Mouse (Mus musculus) midbrain, embryonic 16.5 days (tissue): ENCODE results near the gene Vgll4. TPM values are rescaled to one million over a fixed set of nuclear protein-coding genes. Genes with fewer than 3 reads are reported as not detected.

Experiments used
- ATAC-seq: fragments of 200-750 bp; cut with Nextera tagmentation; 2 replicates; pipeline ENCODE4 v1.8.0; 2017; ENCODE audit warnings: moderate TSS enrichment
- H3K27ac ChIP-seq: fragments of 300-500 bp; sonication (generic); 2 replicates; pipeline ENCODE4 v1.5.1; 2014; ENCODE audit warnings: mild to moderate bottlenecking, low read length, mixed read lengths
- H3K27me3 ChIP-seq: fragments of 300-500 bp; sonication (generic); 2 replicates; pipeline ENCODE4 v1.6.1; 2014; ENCODE audit warnings: low read depth, low read length, mixed read lengths; ENCODE audit not compliant: control insufficient read depth, insufficient read depth
- H3K36me3 ChIP-seq: fragments of 300-500 bp; sonication (generic); 2 replicates; pipeline ENCODE4 v1.6.1; 2014; ENCODE audit warnings: mild to moderate bottlenecking, low read length, moderate library complexity, mixed read lengths; ENCODE audit not compliant: control insufficient read depth, insufficient read depth
- H3K4me1 ChIP-seq: fragments of 300-500 bp; sonication (generic); 2 replicates; pipeline ENCODE4 v1.6.1; 2014; ENCODE audit warnings: mild to moderate bottlenecking, low read length, mixed read lengths; ENCODE audit not compliant: control insufficient read depth, insufficient read depth
- H3K4me2 ChIP-seq: fragments of 300-500 bp; sonication (generic); 2 replicates; pipeline ENCODE4 v1.6.1; 2014; ENCODE audit warnings: mild to moderate bottlenecking, low read length, mixed read lengths
- H3K4me3 ChIP-seq: fragments of 300-500 bp; sonication (generic); 2 replicates; pipeline ENCODE4 v1.5.1; 2014; ENCODE audit warnings: low read depth, mild to moderate bottlenecking, low read length, moderate library complexity, mixed read lengths
- H3K9ac ChIP-seq: fragments of 300-500 bp; sonication (generic); 2 replicates; pipeline ENCODE4 v1.6.1; 2014; ENCODE audit warnings: low read depth, low read length, mixed read lengths
- H3K9me3 ChIP-seq: fragments of 300-500 bp; sonication (generic); replicated peaks from 2 replicates; pipeline ENCODE4 v1.6.1; 2014; ENCODE audit warnings: mild to moderate bottlenecking, low read length, mixed read lengths; ENCODE audit not compliant: control insufficient read depth, poor library complexity, severe bottlenecking
- WGBS: fragments of 180-500 bp; shearing (Covaris S2); extraction: QIAGEN DNeasy Blood & Tissue Kit; methylation state at CpG from one replicate; pipeline ENCODE4 v1.1.7; 2014; 5-methylcytosine and 5-hydroxymethylcytosine counted together
- polyA plus RNA-seq: library from polyadenylated mRNA; unstranded; fragments of >200 nt; fragmentation: Nextera tagmentation; extraction: Ambion mirVana; gene quantifications from 2 replicates; pipeline ENCODE4 v1.2.1, GENCODE M21; 2015

Vgll4 gene
- polyA plus RNA-seq, 1 experiment from 2014 or later = 51.0 TPM

DNA sequence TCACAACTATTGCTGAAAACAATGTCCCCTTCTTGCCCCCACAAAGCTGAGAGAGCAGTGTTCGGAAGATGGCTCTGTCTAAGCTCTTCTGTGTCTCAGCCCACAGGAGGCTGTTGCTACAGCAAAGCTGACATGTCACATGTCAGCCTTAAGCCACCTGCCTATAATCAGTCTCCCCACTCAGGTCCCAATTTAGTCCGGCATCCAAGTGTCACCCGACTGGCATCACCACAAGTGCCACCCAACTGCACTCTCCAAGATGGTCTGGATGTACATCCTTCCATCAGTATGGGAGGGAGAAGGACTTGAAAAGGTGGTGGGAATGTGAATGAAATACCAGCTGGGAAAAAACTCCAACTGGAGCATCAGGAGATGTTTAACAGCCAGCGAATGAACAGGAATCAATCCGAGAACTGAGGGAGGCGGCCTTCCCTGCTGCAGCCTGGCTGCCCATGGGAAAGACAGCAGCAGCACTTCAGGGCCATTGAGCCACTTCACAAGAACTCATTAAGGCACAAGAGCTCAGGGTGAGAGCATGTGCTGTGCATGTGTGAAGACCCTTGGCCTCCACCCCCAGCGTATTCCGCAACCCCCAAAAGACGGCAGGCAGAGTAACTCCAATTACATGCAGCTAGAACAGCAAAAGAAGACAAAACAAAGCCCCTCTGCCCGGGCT is 55.6 kb downstream of the Vgll4 start:
- no peaks in the 10 kb centered on the region for H3K27me3 ChIP-seq
- WGBS = 22% methylated on average over 10 of the region's 10 CpGs
- H3K9me3 ChIP-seq = no peaks in the 10 kb centered on the region
- H3K9ac ChIP-seq = no peak overlapping the region
- H3K4me3 ChIP-seq = no peak overlapping the region
- H3K4me2 ChIP-seq = no peak overlapping the region
- peaks cover 62% of the 10 kb centered on the region for H3K4me1 ChIP-seq
- ATAC-seq = no peak
- H3K36me3 ChIP-seq = no peaks in the 10 kb centered on the region
- H3K27ac ChIP-seq = peak overlapping the region; percentile 38

DNA sequence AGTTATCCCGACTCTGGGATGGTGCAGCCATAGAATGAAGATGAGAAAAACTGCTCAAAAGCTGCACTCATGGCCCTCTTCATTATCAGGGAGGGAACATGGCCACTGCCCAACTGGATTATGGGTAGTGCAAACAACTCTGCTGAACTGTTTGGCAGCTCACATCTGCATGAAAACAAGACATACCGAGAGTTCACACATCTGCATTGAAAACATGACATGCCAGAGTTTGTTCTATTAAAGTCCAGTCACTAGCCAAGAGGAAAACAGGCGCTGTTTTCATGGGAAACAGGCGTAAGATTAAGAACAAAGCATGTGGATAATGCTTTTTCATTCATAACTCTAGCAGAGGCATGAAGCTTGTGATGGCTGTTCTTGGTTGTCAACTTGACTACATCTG is 56.7 kb downstream of the Vgll4 start:
- H3K4me3 ChIP-seq = no peak overlapping the region
- WGBS = 45% methylated on average over 4 of the region's 4 CpGs
- H3K36me3 ChIP-seq = no peaks in the 10 kb centered on the region
- no peak for ATAC-seq
- H3K27ac ChIP-seq = no peak overlapping the region
- H3K4me1 ChIP-seq = peaks cover 52% of the 10 kb centered on the region
- no peaks in the 10 kb centered on the region for H3K27me3 ChIP-seq
- no peak overlapping the region for H3K9ac ChIP-seq
- H3K4me2 ChIP-seq = no peak overlapping the region
- H3K9me3 ChIP-seq = no peaks in the 10 kb centered on the region

DNA sequence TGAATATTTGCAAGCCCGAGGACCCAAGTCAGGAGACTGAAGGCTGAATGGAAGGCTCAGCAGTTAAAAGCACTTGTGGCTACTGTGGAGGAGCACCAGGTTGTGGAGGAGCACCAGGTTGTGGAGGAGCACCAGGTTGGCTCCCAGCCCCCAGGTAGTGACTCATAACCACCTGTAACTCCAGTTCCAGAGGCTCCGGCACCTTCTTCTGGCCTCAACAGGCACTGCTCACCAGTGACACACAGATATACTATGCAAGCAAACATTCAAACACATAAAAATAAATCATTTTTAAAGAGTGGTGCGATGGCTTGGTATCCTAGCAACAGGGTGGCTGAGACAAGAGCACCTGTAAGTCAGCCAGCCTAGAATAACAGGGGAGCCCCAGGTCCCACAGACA is 58.3 kb downstream of the Vgll4 start:
- no peak overlapping the region for H3K4me3 ChIP-seq
- ATAC-seq = peak; percentile 29; the same call in 1 of the 2 replicates
- 78% methylated on average over 3 of the region's 3 CpGs for WGBS
- H3K4me2 ChIP-seq = no peak overlapping the region
- H3K4me1 ChIP-seq = peaks cover 42% of the 10 kb centered on the region
- H3K9ac ChIP-seq = no peak overlapping the region
- H3K9me3 ChIP-seq = no peaks in the 10 kb centered on the region
- no peaks in the 10 kb centered on the region for H3K36me3 ChIP-seq
- no peak overlapping the region for H3K27ac ChIP-seq
- H3K27me3 ChIP-seq = no peaks in the 10 kb centered on the region

GRCm38 (mm10) chr6:114909801-114910200 is 60.0 kb downstream of the Vgll4 start:
- H3K36me3 ChIP-seq = no peaks in the 10 kb centered on the region

GRCm38 (mm10) chr6:114907459-114907858 is 62.3 kb downstream of the Vgll4 start:
- Histone ChIP-seq H3K27me3 (no peaks in the 10 kb centered on the region), H3K4me1 (peaks cover 20% of the 10 kb centered on the region), H3K36me3 (no peaks in the 10 kb centered on the region), H3K9ac (no peak overlapping the region), H3K4me3 (no peak overlapping the region), H3K9me3 (no peaks in the 10 kb centered on the region), H3K27ac (no peak overlapping the region), H3K4me2 (no peak overlapping the region)
- 90% methylated on average over 6 of the region's 6 CpGs for WGBS
- no peak for ATAC-seq

More at GRCm38 (mm10) chr6:114909801-114910200, 60.0 kb downstream of the Vgll4 start:
- H3K27ac ChIP-seq = no peak overlapping the region
- H3K4me3 ChIP-seq = no peak overlapping the region
- ATAC-seq = no peak
- no peaks in the 10 kb centered on the region for H3K9me3 ChIP-seq
- H3K27me3 ChIP-seq = no peaks in the 10 kb centered on the region
- WGBS = 90% methylated on average over 7 of the region's 7 CpGs
- no peak overlapping the region for H3K4me2 ChIP-seq
- no peak overlapping the region for H3K9ac ChIP-seq
- H3K4me1 ChIP-seq = peaks cover 31% of the 10 kb centered on the region

DNA sequence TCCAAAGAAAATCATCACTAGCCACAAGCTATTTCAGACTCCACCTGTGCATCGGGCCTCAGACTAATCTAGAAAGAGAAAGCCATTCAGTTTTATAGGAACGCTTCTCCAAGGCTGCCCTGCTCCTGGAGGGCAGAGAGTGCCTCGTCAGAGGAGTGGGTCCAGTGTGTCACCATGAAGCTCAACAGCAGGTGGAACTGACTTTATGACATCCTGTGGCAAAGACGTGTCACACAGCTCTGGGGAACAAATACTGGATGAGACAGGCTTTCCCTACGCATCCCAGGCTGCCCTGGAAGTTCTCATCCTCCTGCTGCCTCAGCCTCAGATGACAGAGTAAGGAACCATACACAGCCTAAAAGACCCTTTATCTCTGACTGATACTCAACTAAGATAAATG is 63.6 kb downstream of the Vgll4 start:
- H3K36me3 ChIP-seq = no peaks in the 10 kb centered on the region
- no peak overlapping the region for H3K4me2 ChIP-seq
- no peak overlapping the region for H3K4me3 ChIP-seq
- H3K27ac ChIP-seq = no peak overlapping the region
- no peak for ATAC-seq
- peaks cover 26% of the 10 kb centered on the region for H3K4me1 ChIP-seq
- H3K9me3 ChIP-seq = no peaks in the 10 kb centered on the region
- WGBS = 69% methylated on average over 5 of the region's 5 CpGs
- no peaks in the 10 kb centered on the region for H3K27me3 ChIP-seq
- H3K9ac ChIP-seq = no peak overlapping the region

GRCm38 (mm10) chr6:114905253-114906028 is 64.4 kb downstream of the Vgll4 start:
- WGBS = 86% methylated on average over 8 of the region's 8 CpGs
- peaks cover 32% of the 10 kb centered on the region for H3K4me1 ChIP-seq

DNA sequence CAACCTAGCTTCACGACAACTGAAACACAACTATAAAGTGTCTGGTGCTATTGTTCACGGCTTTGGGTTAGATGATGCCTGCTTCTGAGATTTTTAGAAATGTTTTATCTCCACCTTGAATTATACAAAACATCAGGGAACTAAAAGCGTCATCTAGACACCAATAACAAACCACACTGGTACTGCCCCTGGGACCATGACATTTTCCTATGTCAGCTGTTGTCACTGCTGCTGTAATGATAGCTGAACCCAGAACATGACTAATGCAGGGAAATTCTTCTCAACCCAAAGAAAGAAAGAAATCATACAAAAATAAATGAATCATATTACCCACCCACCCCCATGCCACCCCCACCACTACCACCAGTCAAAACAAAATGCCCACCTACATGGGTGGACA is 65.0 kb downstream of the Vgll4 start:
- H3K4me2 ChIP-seq = no peak overlapping the region
- WGBS = 92% methylated on average over 3 of the region's 3 CpGs
- H3K4me3 ChIP-seq = no peak overlapping the region
- peaks cover 39% of the 10 kb centered on the region for H3K4me1 ChIP-seq
- no peak for ATAC-seq
- no peaks in the 10 kb centered on the region for H3K27me3 ChIP-seq
- no peaks in the 10 kb centered on the region for H3K9me3 ChIP-seq
- no peaks in the 10 kb centered on the region for H3K36me3 ChIP-seq
- H3K9ac ChIP-seq = no peak overlapping the region
- H3K27ac ChIP-seq = no peak overlapping the region

More at GRCm38 (mm10) chr6:114905253-114906028, 64.4 kb downstream of the Vgll4 start:
- no peak overlapping the region for H3K9ac ChIP-seq
- no peaks in the 10 kb centered on the region for H3K9me3 ChIP-seq
- no peak overlapping the region for H3K27ac ChIP-seq
- H3K4me3 ChIP-seq = no peak overlapping the region
- ATAC-seq = no peak
- no peaks in the 10 kb centered on the region for H3K27me3 ChIP-seq
- H3K4me2 ChIP-seq = no peak overlapping the region
- no peaks in the 10 kb centered on the region for H3K36me3 ChIP-seq

DNA sequence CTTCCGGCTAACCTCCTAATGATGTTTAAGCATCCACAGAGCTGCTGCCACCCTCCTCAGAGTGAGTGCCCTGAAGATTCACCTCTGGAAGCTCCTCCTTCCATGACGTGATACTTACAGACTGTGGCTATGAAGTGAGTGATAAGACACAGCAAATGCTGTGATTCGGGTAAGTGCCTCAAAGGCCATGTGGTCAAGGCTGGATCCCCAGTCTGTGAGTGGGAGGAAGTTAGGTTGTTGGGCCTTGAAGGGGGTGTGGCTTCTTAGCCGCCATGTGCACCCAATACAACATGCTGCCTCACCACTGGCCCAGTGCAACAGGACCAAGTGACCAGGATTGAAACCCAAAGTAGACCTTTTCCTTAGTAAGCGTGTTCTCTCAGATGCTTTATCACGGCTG is 65.6 kb downstream of the Vgll4 start:
- no peak overlapping the region for H3K4me2 ChIP-seq
- H3K4me3 ChIP-seq = no peak overlapping the region
- peaks cover 42% of the 10 kb centered on the region for H3K4me1 ChIP-seq
- no peaks in the 10 kb centered on the region for H3K36me3 ChIP-seq
- H3K27ac ChIP-seq = no peak overlapping the region
- no peak for ATAC-seq
- no peaks in the 10 kb centered on the region for H3K27me3 ChIP-seq
- H3K9ac ChIP-seq = no peak overlapping the region
- WGBS = 75% methylated on average over 6 of the region's 6 CpGs
- H3K9me3 ChIP-seq = no peaks in the 10 kb centered on the region
